Mouse (Mus musculus) megakaryocyte, embryonic 14.5 days (primary cell): ENCODE results near the gene March6.

Experiments
- FLI1 ChIP-seq: IDR thresholded peaks from 2 replicates; pipeline ENCODE4 v1.6.1; 2012; ENCODE audit warnings: low read length, inconsistent platforms, mixed read lengths
- GATA1 ChIP-seq: IDR thresholded peaks from 3 replicates; pipeline ENCODE4 v1.6.1; 2012; ENCODE audit warnings: mixed read lengths, low read length, inconsistent platforms, borderline replicate concordance

GRCm38 (mm10) chr15:31526463-31526862, 4.4 kb downstream of the March6 start:
- TF ChIP-seq GATA1, result no peak
- TF ChIP-seq FLI1, result no peak
